Mouse (Mus musculus) liver, adult 2 months (tissue): ENCODE results near the gene Slc9b1. TPM values are rescaled to one million over a fixed set of nuclear protein-coding genes. Genes with fewer than 3 reads are reported as not detected.
A peak's percentile ranks its signal among the peaks of the same experiment; 100 is the strongest.

Experiments used
- DNase-seq: peaks from one replicate; pipeline ENCODE4 v3.0.0-alpha.2; 2011; ENCODE audit warnings: low read depth, low spot score; ENCODE audit errors: extremely low read depth
- H3K27ac ChIP-seq: fragments of 200-500 bp; replicated peaks from 2 replicates; pipeline ENCODE4 v1.5.1; 2012; ENCODE audit warnings: low read depth, mild to moderate bottlenecking, control low read depth, inconsistent platforms, low read length; ENCODE audit not compliant: insufficient read depth
- H3K27me3 ChIP-seq: fragments of 200-500 bp; 2 replicates; pipeline ENCODE4 v1.6.1; 2012; ENCODE audit warnings: mild to moderate bottlenecking, moderate library complexity, low read length, inconsistent platforms; ENCODE audit not compliant: control insufficient read depth, insufficient read depth
- H3K36me3 ChIP-seq: fragments of 200-500 bp; 2 replicates; pipeline ENCODE4 v1.6.1; 2012; ENCODE audit warnings: low read length, inconsistent platforms; ENCODE audit not compliant: control insufficient read depth, insufficient read depth
- H3K4me1 ChIP-seq: fragments of 200-500 bp; 2 replicates; pipeline ENCODE4 v1.6.1; 2011; ENCODE audit warnings: low read length; ENCODE audit not compliant: control insufficient read depth, insufficient read depth
- H3K4me3 ChIP-seq: fragments of 200-500 bp; 2 replicates; pipeline ENCODE4 v1.5.1; 2011; ENCODE audit warnings: low read depth, mild to moderate bottlenecking, control low read depth, low read length, moderate library complexity; ENCODE audit not compliant: insufficient read depth
- H3K79me2 ChIP-seq: fragments of 200-500 bp; 2 replicates; pipeline ENCODE4 v1.6.1; 2012; ENCODE audit warnings: inconsistent platforms, mild to moderate bottlenecking, low read length, moderate library complexity; ENCODE audit not compliant: control insufficient read depth, insufficient read depth
- H3K9ac ChIP-seq: fragments of 200-500 bp; 2 replicates; pipeline ENCODE4 v1.6.1; 2012; ENCODE audit warnings: low read depth, mild to moderate bottlenecking, control low read depth, inconsistent platforms, low read length
- CTCF ChIP-seq: fragments of 200-500 bp; IDR thresholded peaks from 2 replicates; pipeline ENCODE4 v1.5.1; 2011; ENCODE audit warnings: low read depth, low read length, control low read depth
- POLR2A ChIP-seq: fragments of 200-500 bp; IDR thresholded peaks from 2 replicates; pipeline ENCODE4 v1.6.1; 2011; ENCODE audit warnings: low read length, control low read depth; ENCODE audit not compliant: insufficient read depth; ENCODE audit errors: extremely low read depth
- WGBS: fragments of 180-500 bp; shearing (Covaris S2); methylation state at CpG from one replicate; pipeline ENCODE4 v1.1.7; 2018; 5-methylcytosine and 5-hydroxymethylcytosine counted together
- polyA plus RNA-seq: library from polyadenylated mRNA; depleted of rRNA; stranded (reverse); fragments of >200 nt; gene quantifications from 2 replicates; pipeline ENCODE4 v1.2.3, GENCODE M21; 2012
- total RNA-seq: library from RNA; depleted of rRNA; stranded (reverse); fragments of >200 nt; gene quantifications from 2 replicates; pipeline ENCODE4 v1.2.3, GENCODE M21; 2014

The Slc9b1 gene
- total and polyA plus RNA-seq, 2 experiments = 0.09 TPM; not detected in 1

- H3K36me3 ChIP-seq = peaks cover 2% of the 10 kb centered on the region; the same call in 1 of the 2 replicates
- H3K4me3 ChIP-seq = peak within 1 kb of the TSS; percentile 72
- peak within 1 kb of the TSS; percentile 96 for H3K9ac ChIP-seq
- H3K4me1 ChIP-seq = peaks cover 4% of the 10 kb centered on the region; the same call in 1 of the 2 replicates
- no peaks in the 10 kb centered on the region for H3K27me3 ChIP-seq
- WGBS = under 1% methylated on average over 8 of the region's 8 CpGs
- TF ChIP-seq POLR2A (no peak), CTCF (no peak)
- peak within 1 kb of the TSS; percentile 93 for H3K27ac ChIP-seq
- peaks cover 7% of the 10 kb centered on the region; the same call in 1 of the 2 replicates for H3K79me2 ChIP-seq
- peak; percentile 82 for DNase-seq
Observed at GRCm38 (mm10) chr3:135423608-135424212, 75.9 kb downstream of the Slc9b1 start, which contains the start of gene Cisd2. Cisd2 (minus strand) TSS chr3:135423925.

- DNase-seq = no peak
- Histone ChIP-seq H3K27me3 (no peaks in the 10 kb centered on the region), H3K4me1 (no peaks in the 10 kb centered on the region), H3K79me2 (peaks cover 6% of the 10 kb centered on the region; the same call in 1 of the 2 replicates), H3K36me3 (no peaks in the 10 kb centered on the region; the same call in 1 of the 2 replicates), H3K27ac (no peak overlapping the region; the same call in 1 of the 2 replicates), H3K4me3 (no peak overlapping the region), H3K9ac (no peak overlapping the region)
- WGBS = 65% methylated on average over 14 of the region's 14 CpGs
- TF ChIP-seq CTCF = no peak
- no peak for TF ChIP-seq POLR2A
Observed at GRCm38 (mm10) chr3:135436901-135437616, 89.2 kb downstream of the Slc9b1 start.

DNA sequence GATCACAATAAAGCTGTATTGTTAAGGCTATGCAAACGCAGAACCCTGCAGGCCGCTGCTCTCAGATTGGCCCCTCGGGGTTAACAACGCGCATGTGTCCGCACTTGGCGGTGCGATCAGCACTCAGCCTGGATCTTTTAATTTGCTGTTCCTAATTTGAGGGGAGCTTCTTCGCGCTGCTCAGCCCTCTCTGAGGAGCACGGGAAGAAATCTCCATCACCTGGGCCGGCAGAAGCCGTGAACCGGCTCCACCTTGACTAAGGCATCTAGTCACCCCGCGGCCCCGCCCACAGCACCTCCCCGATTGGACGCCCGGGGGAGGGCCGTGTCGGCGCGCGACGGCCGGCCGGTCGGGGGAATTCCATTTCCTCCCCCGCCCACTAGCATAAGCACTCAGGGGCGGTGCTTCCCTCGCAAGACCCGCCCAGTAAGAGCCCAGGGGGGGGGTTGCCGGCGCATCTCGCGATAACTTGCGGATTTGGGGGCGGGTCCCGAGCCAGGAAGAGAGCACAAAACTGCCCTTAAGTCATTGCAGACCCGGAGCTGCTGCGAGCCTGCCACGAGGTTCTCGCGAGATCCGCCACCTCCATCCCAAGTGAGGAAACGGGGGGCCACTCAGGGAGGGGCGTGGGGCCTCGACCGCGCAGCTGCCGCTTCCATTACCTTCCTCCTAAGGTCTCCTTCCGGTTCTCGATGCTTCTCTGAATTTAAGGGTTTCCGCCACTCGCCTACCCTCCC lies 90.1 kb downstream of the Slc9b1 start, which contains the start of gene Ube2d3:
Gene Ube2d3 (plus strand): TSS at position 392 of the 738 bp plus-strand sequence.
- Histone ChIP-seq H3K9ac (peak within 1 kb of the TSS; percentile 98), H3K79me2 (peaks cover 6% of the 10 kb centered on the region; the same call in 1 of the 2 replicates), H3K27me3 (no peaks in the 10 kb centered on the region), H3K4me3 (peak within 1 kb of the TSS; percentile 94), H3K36me3 (peaks cover 2% of the 10 kb centered on the region; the same call in 1 of the 2 replicates), H3K4me1 (no peaks in the 10 kb centered on the region), H3K27ac (peak within 1 kb of the TSS; percentile 99)
- WGBS = under 1% methylated on average over 56 of the region's 56 CpGs
- TF ChIP-seq CTCF (no peak), POLR2A (peak; percentile 43; the same call in 1 of the 2 replicates)
- DNase-seq = peak; percentile 94

DNA sequence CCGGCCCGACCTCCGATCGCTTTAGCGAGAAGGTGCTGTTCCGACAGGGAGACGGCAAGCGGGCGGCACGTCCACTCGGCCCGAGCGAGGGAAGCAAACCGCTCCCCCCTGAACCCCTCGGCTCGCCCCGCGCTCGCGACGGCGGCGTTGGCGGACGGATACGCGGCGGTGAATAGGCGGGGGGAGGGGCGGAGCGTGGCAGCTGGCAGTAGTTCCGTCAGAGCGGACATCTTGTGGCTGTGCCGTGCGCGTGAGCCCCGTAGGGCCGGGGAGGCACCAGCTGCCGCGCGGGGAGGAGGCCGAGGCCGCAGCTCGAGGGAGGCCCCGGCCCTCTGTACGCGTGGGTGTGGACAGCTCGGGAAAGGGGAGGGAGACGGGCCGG lies 90.7 kb downstream of the Slc9b1 start:
- H3K27ac ChIP-seq = peak overlapping the region; percentile 99
- under 1% methylated on average over 46 of the region's 50 CpGs for WGBS
- H3K36me3 ChIP-seq = peaks cover 6% of the 10 kb centered on the region
- H3K27me3 ChIP-seq = no peaks in the 10 kb centered on the region
- DNase-seq = no peak
- peak overlapping the region; percentile 94 for H3K4me3 ChIP-seq
- peak overlapping the region; percentile 98 for H3K9ac ChIP-seq
- peaks cover 8% of the 10 kb centered on the region; the same call in 1 of the 2 replicates for H3K79me2 ChIP-seq
- peaks cover 4% of the 10 kb centered on the region for H3K4me1 ChIP-seq
- TF ChIP-seq POLR2A (peak; percentile 81), CTCF (no peak)

DNA sequence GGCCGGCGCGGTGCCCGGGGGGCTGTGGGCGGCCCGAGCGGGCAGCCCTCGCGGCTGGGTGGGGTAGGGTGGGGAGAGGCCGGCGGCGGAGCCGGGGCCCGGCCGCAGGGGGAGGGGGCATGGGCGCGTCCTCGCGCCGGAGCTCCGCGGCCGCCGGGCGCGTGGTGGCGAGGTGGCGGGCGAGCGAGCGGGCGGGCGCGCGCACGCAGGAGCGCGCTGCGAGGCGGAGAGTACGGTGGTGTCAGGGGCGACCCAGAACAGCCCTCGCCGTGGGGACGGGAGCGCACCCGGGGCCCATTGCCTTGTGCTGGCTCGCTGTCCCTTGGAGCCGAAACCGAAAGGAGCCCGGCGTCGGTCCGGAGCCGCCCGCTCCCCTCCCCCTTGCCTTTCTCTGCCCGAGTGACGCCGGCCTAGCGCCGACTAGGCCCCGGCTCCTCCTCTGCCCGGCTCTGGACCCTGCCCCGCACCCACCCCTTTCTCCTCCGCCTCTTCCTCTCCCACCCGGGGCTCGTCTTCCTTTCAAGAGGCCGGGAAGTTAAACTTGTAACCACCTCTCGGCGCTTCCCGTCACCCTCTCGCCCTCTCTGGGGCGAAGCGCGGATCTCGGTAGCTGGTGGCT lies 91.2 kb downstream of the Slc9b1 start:
- H3K79me2 ChIP-seq = peaks cover 8% of the 10 kb centered on the region; the same call in 1 of the 2 replicates
- TF ChIP-seq POLR2A (peak; percentile 71), CTCF (no peak)
- H3K27ac ChIP-seq = peak overlapping the region; percentile 99
- H3K36me3 ChIP-seq = peaks cover 9% of the 10 kb centered on the region
- DNase-seq = peak; percentile 83
- WGBS = 3% methylated on average over 57 of the region's 76 CpGs
- H3K9ac ChIP-seq = peak overlapping the region; percentile 98
- H3K27me3 ChIP-seq = no peaks in the 10 kb centered on the region
- peaks cover 6% of the 10 kb centered on the region for H3K4me1 ChIP-seq
- H3K4me3 ChIP-seq = peak overlapping the region; percentile 94
